Mouse (Mus musculus) gastrocnemius, postnatal 4 days (tissue): Measurements from ENCODE around the gene Olfr1509. TPM values are rescaled to one million over a fixed set of nuclear protein-coding genes. Genes with fewer than 3 reads are reported as not detected.
"Not testable (repeated sequence)": the region's sequence is repeated elsewhere in the genome, so short reads cannot be mapped to it uniquely, and the experiment has no call there.

ENCODE experiments used
- DNase-seq, 2 experiments: peaks; one replicate each; pipeline ENCODE4 v3.0.0; 2021 to 2022; ENCODE audit warnings: low spot score in 2 of 2, mixed read lengths in 2 of 2
- long read RNA-seq, 2 experiments: library from polyadenylated mRNA; stranded (forward); transcript quantifications; one replicate each; pipeline ENCODE4 v2.0.0; 2021
- total RNA-seq, 2 experiments: library from RNA; stranded (reverse); gene quantifications; 2 replicates each; pipeline ENCODE4 v1.2.3; 2021

Olfr1509 gene
- total RNA-seq, result not detected
- long read RNA-seq, experiment 1, result 0 reads
- long read RNA-seq, experiment 2, result 0 reads

DNA sequence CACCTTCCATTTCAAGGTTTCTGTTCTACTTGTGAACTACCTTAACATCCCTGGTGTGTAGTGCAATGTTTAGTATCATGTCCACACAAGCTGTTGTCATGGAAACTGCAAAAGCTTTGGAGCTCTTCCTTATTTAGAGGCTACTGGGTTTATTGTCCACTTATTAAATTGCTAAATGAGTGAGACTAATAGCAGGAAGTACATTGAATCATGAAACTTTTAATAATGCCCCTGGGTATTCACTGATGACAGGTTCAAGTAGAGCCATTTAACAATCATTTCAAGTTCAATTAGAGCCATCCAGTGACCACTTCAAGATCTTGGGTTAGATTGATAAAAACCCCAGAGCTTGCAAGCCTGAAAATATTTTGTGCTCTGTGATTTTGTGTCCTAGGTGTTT is at the start of gene Olfr1509:
Gene Olfr1509 (plus strand): TSS at position 301 of the 400 bp plus-strand sequence.
- DNase-seq, result no peak

DNA sequence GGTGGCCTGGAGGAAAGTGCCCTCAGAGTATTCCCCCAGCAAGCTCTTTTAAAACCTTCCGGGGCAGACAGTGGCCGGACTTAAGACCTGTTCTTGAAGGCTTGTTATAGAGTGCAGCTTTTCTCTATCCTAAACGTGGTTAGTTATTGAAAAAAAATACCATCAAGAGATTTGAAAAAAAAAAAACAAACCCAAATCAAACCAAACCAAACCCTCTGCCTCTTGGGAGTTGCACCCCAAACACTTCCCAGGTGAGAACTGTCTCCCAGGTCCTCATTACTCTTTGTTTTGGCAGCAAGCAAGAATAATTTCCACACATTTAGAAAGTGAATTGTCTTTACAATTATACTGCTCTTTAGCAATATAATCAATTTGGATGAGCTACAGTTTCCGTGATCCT is 45.5 kb upstream of the Olfr1509 start, which contains the start of gene Olfr1511:
Gene Olfr1511 (minus strand): TSS at position 101 of the 400 bp plus-strand sequence.
- no peak for DNase-seq

DNA sequence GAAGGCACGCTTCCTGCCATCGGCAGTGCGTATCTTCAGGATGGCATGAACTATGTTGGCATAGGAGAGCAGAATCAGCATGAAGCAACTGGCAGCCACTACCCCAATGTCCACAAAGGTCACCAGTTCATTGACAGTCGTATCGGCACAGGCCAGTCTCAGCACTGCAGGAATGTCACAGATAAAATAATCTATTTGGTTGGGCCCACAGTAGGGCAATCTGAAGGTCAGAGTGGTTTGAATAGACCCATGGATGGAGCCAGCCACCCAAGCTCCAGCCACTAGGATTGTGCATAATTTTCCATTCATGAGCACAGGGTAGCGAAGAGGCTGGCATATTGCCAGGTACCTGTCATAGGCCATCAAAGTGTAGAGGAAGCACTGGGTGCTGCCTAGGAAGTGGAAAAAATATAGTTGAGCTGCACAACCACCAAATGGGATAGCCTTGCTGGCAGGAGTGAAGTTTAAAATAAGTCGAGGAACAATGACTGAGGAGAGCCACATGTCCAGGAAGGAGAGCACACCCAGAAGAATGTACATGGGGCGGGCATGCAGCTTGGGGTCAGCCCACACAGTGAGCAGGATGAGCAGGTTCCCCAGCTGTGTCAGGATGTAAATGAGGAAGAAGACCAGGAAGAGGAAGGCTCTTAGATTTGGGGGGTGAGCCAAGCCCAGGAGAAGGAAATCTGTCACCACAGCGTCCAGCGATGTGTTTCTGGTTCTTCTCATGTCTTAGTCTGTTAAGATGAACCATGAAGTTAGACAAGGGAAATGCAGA is 32.5 kb upstream of the Olfr1509 start:
- not testable (repeated sequence) for DNase-seq

DNA sequence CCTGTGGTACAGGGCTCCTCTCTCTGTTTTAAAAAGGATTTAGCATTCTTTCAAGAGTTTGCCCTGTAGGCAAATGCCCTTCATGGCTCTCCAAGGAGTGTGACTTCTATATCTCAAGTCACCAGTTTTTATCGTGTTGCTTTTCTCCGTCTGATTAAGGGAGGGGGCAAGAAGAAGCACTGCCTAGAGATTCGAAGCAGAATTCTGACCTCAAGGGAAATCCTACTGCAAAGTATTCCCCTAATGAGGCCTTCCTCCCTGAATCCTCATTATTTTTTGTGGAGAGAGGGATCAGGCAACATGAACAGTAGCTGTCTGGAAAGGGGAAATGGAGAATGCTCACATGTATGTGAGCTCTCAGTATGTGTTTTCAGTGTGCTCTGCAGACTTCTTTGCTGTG is 28.5 kb upstream of the Olfr1509 start, which contains the start of gene Olfr1510:
Gene Olfr1510 (minus strand): TSS at position 101 of the 400 bp plus-strand sequence.
- no peak for DNase-seq

DNA sequence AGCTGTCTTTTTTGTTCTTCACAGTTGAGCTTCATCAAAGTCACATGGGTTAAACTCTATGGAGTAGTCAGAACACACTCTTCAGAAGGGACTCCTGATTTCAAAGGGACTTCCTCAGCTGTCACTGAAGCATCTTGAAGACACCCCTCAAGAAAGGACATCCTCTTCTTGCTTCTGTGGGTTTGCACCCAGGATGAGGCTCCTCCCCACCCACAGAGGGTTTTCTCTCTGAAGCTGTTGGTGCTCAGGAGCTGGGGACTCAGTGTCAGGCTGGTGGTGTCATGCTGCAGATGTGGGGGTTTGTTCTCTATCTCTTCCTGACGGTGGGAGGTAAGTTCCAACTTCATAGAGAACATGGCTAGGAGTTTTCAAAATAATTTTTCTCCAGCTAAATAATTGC is 15.1 kb upstream of the Olfr1509 start:
- DNase-seq, result no peak

DNA sequence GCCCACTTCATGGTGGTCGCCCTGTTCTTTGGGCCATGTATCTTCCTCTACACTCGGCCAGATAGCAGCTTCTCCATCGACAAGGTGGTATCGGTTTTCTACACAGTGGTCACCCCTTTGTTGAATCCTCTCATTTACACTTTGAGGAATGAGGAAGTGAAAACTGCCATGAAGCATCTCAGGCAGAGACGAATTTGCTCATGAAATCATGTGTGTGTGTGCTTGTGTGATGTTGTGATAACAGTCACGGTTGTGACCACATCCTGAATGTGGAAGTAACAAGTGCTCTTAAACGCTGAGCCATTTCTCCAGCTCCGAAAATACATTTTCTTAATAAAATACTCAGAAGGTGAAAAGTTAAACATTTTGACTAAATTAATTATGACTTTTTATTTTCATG is 8.3 kb downstream of the Olfr1509 start:
- no peak for DNase-seq

DNA sequence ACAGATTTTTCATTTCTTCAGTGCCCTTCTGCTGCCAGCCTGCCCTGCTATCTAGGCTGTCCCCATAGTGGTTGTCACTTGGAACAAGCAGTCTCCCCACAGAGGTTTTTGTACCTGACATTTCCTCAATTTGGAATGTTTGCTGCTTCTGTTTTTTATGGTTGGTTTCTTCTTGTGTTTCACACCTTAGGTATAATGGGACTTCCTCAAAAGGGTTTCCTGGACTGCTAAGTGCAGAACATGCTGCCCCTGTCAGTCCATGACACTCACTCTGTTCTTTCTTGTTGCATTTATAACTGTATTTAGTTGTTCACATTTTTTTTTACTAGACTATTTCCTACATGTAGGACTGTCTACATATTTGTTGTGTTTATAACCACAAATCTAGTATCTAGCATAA is 19.1 kb downstream of the Olfr1509 start:
- no peak for DNase-seq

DNA sequence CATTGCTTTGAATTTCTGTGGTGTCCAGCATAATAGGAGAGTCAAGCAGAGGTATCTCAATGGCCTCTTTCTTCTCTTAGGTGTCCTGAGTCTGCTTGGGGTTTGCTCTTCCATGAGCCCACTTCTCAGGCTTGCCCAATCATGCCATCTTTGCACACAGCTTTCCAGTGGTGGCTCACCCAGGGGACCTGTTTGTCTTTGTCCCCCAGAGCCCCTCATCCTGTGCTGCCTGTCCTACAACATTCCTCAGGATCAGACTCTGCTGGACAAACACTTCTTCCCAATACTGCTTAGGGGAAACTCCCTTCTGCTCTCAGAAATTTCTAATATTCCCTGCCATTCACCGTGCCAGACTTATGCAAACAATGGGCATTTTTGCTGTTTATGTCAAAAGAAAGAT is 22.9 kb downstream of the Olfr1509 start:
- DNase-seq, result no peak

DNA sequence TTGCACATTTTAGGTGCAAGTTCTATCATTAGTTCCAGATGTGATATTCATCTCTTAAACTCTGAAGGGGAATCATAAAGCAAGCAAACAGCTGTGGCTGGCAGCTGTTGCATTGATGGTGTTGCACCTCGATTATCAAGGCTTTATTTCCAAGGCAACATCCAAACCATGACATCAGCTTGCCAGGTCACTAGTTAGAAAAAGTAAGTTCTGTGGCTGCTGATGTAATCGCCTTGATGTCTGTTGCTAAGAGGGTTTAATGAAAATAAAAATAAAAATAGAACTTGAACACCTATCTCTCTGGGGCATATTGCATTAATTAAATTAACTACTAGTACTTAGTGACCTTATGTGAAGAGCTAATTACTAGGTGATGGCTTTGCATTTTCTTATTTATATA is 24.6 kb downstream of the Olfr1509 start, which contains the start of gene Olfr1508:
Gene Olfr1508 (minus strand): TSS at position 101 of the 400 bp plus-strand sequence.
- no peak for DNase-seq

DNA sequence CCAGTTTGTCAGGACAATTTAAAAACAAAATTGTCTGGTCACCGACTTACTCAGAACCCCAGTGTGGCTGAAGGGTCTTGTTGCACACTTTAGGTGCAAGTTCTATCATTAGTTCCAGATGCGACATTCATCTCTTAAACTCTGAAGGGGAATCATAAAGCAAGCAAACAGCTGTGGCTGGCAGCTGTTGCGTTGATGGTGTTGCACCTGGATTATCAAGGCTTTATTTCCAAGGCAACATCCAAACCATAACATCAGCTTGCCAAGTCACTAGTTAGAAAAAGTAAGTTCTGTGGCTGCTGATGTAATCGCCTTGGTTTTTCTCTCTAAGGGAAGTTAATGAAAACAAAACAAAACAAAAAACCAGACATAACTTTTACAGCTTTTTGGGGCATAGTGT is 52.7 kb downstream of the Olfr1509 start, which contains the start of gene Olfr1507:
Gene Olfr1507 (minus strand): TSS at position 234 of the 400 bp plus-strand sequence.
- no peak for DNase-seq

Other genes with a start within 250 kb of the Olfr1509 start
- 10 to 100 TPM; 44.0 to 47.8 TPM for gene Supt16, start 245.6 kb upstream of the Olfr1509 start, total RNA-seq
- gene Chd8, start 185.2 kb upstream of the Olfr1509 start, total RNA-seq, result 10 to 100 TPM; 76.4 to 78.8 TPM
- 10 to 100 TPM; 41.8 to 42.0 TPM for gene Tox4, start 163.8 kb upstream of the Olfr1509 start, total RNA-seq
- gene Rab2b, start 163.4 kb upstream of the Olfr1509 start, total RNA-seq, result 10 to 100 TPM in 1 of 2 experiments, 1 to 10 TPM in 1; 9.1 to 12.5 TPM
- gene Mettl3, start 137.9 kb upstream of the Olfr1509 start, total RNA-seq, result 10 to 100 TPM; 22.1 to 24.8 TPM
- gene Sall2, start 114.2 kb upstream of the Olfr1509 start, total RNA-seq, result 1 to 10 TPM; 7.2 to 7.4 TPM
- not detected for gene Olfr1513, start 86.6 kb upstream of the Olfr1509 start, total RNA-seq
- not detected for gene Olfr1512, start 63.8 kb upstream of the Olfr1509 start, total RNA-seq
- not detected for gene Olfr1511, start 45.6 kb upstream of the Olfr1509 start, total RNA-seq
- not detected for gene Olfr1510, start 28.6 kb upstream of the Olfr1509 start, total RNA-seq
- gene Olfr1508, start 24.5 kb downstream of the Olfr1509 start, total RNA-seq, result under 1 TPM in 1 of 2 experiments, not detected in 1; 0.05 TPM
- gene Olfr1507, start 52.8 kb downstream of the Olfr1509 start, total RNA-seq, result under 1 TPM in 1 of 2 experiments, not detected in 1; 0.67 TPM